Mouse (Mus musculus) brain, embryonic 14.5 days (tissue): ENCODE measurements around the gene Ndufs3.

Experiments
- CTCF ChIP-seq: fragments of 200-500 bp; IDR thresholded peaks from 2 replicates; pipeline ENCODE4 v1.5.1; 2012; ENCODE audit warnings: inconsistent platforms, mild to moderate bottlenecking, moderate library complexity, borderline replicate concordance; ENCODE audit not compliant: insufficient read depth, insufficient read length; ENCODE audit errors: extremely low read depth
- POLR2A ChIP-seq: fragments of 200-500 bp; IDR thresholded peaks from 2 replicates; pipeline ENCODE4 v1.6.1; 2012; ENCODE audit warnings: mild to moderate bottlenecking, inconsistent platforms, borderline replicate concordance; ENCODE audit not compliant: poor library complexity, insufficient read depth, insufficient read length, severe bottlenecking; ENCODE audit errors: extremely low read depth

DNA sequence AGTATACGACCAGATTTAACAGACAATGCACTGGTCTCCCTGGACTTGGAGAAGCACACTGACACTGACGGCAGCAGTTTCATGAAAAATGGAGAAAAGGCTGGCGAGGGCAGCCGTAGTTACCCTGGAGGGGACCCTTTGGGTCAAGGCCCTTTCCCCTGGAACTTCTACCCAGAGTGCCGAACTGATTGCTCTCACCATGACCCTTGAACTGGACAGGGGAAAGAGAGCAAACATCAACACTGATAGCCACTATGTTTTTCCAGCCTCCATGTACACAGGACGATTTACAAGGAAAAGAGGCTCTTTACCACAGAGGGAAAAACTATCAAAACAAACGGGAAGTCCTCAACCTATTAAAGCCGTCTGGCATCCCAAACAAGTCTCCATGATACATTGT, 27.2 kb upstream of the Ndufs3 start:
- TF ChIP-seq CTCF (no peak), POLR2A (no peak)
